Mouse (Mus musculus) cortical plate, adult 2 months (tissue): ENCODE results near the gene Ifi208.

Experiments
- CTCF ChIP-seq: fragments of 200-500 bp; IDR thresholded peaks from 2 replicates; pipeline ENCODE4 v1.5.1; 2011; ENCODE audit warnings: mild to moderate bottlenecking, control low read depth, low read length; ENCODE audit not compliant: insufficient read depth; ENCODE audit errors: extremely low read depth
- POLR2A ChIP-seq: fragments of 200-500 bp; IDR thresholded peaks from 2 replicates; pipeline ENCODE4 v1.6.1; 2011; ENCODE audit warnings: mild to moderate bottlenecking, low read length, control low read depth; ENCODE audit not compliant: insufficient read depth; ENCODE audit errors: extremely low read depth

GRCm38 (mm10) chr1:173694270-173694669, 20.8 kb downstream of the Ifi208 start:
- no peak for TF ChIP-seq POLR2A
- no peak for TF ChIP-seq CTCF
